Mouse (Mus musculus) G1E (cell line): Measurements from ENCODE around the gene Rps15. TPM values are rescaled to one million over a fixed set of nuclear protein-coding genes. Genes with fewer than 3 reads are reported as not detected.

Source experiments
- ATAC-seq: 2 replicates; pipeline ENCODE4 v1.8.0; 2016; ENCODE audit warnings: mild to moderate bottlenecking; ENCODE audit not compliant: insufficient number of reproducible peaks, poor library complexity, low FRiP score, severe bottlenecking; ENCODE audit errors: extremely low read depth
- DNase-seq: peaks from one replicate; pipeline ENCODE4 v3.0.0; 2012; ENCODE audit warnings: low spot score
- H3K27me3 ChIP-seq: 2 replicates; pipeline ENCODE4 v1.6.1; 2012; ENCODE audit warnings: mild to moderate bottlenecking, low read length, inconsistent platforms; ENCODE audit not compliant: insufficient read depth
- H3K36me3 ChIP-seq: replicated peaks from 2 replicates; pipeline ENCODE3; 2012; ENCODE audit warnings: mild to moderate bottlenecking, inconsistent platforms
- H3K4me1 ChIP-seq: 2 replicates; pipeline ENCODE4 v1.6.1; 2012; ENCODE audit warnings: low read depth, low read length, inconsistent platforms, mixed read lengths; ENCODE audit not compliant: insufficient read depth
- H3K4me3 ChIP-seq: 2 replicates; pipeline ENCODE4 v1.5.1; 2012; ENCODE audit warnings: low read depth, mild to moderate bottlenecking, inconsistent platforms, low read length, moderate library complexity, mixed read lengths
- H3K9me3 ChIP-seq: replicated peaks from 2 replicates; pipeline ENCODE4 v1.6.1; 2012; ENCODE audit warnings: inconsistent platforms
- CTCF ChIP-seq: IDR thresholded peaks from 2 replicates; pipeline ENCODE4 v1.5.1; 2012; ENCODE audit warnings: low read depth, low read length, inconsistent platforms, mixed read lengths
- GATA1 ChIP-seq: IDR thresholded peaks from 2 replicates; pipeline ENCODE4 v1.6.1; 2012; ENCODE audit warnings: borderline replicate concordance, low read length, inconsistent platforms, mixed read lengths
- GATA2 ChIP-seq: IDR thresholded peaks from 2 replicates; pipeline ENCODE4 v1.6.1; 2012; ENCODE audit warnings: low read depth, low read length, inconsistent platforms, borderline replicate concordance
- POLR2AphosphoS5 ChIP-seq: IDR thresholded peaks from 2 replicates; pipeline ENCODE4 v1.6.1; 2012; ENCODE audit warnings: low read depth, low read length, inconsistent platforms; ENCODE audit not compliant: insufficient replicate concordance
- TAL1 ChIP-seq: conservative IDR thresholded peaks from 2 replicates; pipeline ENCODE4 v1.6.1; 2012; ENCODE audit warnings: low read depth, low read length, inconsistent platforms, mixed read lengths
- polyA plus RNA-seq: library from polyadenylated mRNA; stranded (reverse); fragments of >175 nt; gene quantifications from 2 replicates; pipeline ENCODE4 v1.2.3, GENCODE M21; 2012
- total RNA-seq, 2 experiments: library from RNA; stranded (forward) in 1 of 2; stranded (reverse) in 1 of 2; fragments of 200-1000 nt in 1 of 2; fragments of >200 nt in 1 of 2; fragmentation: Nextera tagmentation in 1 of 2; gene quantifications; 2 replicates each; pipeline ENCODE4 v1.2.3; 2014 to 2017

Rps15 gene
- total and polyA plus RNA-seq, 3 experiments: 3,110 to 11,583 (median 3,548) TPM

DNA sequence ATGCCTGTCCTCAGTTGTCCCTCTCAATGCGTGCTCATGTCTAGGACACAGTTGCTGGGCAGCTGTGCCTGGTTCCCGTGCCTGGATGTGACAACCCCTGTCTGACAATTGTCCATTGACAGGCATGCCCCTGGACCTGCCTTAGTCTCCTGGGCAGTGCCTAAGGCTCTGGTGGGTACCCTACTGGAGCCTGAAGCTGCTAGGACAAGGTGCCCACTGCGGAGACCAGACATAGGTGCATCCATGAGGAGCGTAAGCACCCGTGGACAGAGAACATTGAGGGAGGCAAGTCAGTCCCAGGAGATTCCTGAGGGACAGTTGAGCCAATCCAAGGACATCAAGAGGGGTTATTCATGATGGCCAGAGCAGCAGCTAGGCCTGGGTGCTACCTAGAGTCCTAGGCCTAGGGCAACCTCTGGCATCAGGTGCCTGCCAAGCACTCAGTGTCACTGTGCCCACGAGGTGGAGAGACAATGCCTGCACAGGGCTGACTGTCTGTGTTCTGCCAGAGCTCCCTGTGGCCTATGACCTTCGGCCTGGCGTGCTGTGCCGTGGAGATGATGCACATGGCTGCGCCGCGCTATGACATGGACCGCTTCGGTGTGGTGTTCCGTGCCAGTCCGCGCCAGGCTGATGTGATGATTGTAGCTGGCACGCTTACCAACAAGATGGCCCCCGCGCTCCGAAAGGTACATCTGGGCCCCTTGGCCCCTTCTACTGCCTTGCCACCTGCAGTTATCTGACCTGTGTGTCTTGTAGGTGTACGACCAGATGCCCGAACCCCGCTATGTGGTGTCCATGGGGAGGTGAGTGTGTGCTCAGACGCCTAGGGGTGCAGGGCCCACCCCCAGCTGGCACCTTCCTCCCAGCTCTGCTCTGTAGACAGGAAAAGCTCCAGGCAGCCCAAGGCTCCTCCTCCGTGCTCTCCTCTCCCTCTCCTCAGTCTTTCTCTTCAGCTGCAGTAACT is 37.6 kb upstream of the Rps15 start:
- 0 out of 2 replicates have a peak overlapping the region, but pooled peaks have one; percentile 20 for H3K4me3 ChIP-seq
- ATAC-seq (no peak), DNase-seq (no peak)
- peaks cover 81% of the 10 kb centered on the region for H3K4me1 ChIP-seq
- peak; percentile 0; the same call in 1 of the 2 replicates for TF ChIP-seq CTCF
- no peak for TF ChIP-seq GATA1
- no peak for TF ChIP-seq GATA2
- no peaks in the 10 kb centered on the region; the same call in 1 of the 2 replicates for H3K27me3 ChIP-seq
- H3K36me3 ChIP-seq: peaks cover 97% of the 10 kb centered on the region
- H3K9me3 ChIP-seq: no peaks in the 10 kb centered on the region

- no peak for DNase-seq
- Histone ChIP-seq H3K36me3 (peaks cover 92% of the 10 kb centered on the region), H3K4me1 (peaks cover 81% of the 10 kb centered on the region)
These were observed 36.2 kb upstream of the Rps15 start for GRCm38 (mm10) chr10:80255881-80256535.

DNA sequence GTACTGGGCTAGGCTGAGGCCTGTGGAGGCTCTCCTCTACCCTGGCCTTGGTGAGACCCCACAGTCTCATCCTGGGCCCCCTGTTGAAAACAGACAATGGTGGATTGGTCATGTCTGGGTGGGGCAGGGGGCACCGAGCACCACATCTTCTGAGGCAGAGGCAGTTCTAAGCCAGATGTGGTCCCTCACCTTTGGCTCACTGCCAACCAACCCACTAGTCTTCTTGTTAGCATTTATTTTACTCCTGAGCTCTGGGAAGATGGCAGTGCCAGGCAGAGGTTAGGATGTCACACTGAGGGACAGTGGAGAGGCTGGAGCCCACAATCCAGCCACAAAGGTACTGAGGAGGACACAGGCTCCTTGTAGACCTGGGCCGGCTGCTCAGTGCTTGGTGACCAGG is 34.3 kb upstream of the Rps15 start:
- peaks cover 77% of the 10 kb centered on the region for H3K36me3 ChIP-seq
- no peak overlapping the region for H3K4me3 ChIP-seq
- DNase-seq (no peak), ATAC-seq (no peak)
- no peaks in the 10 kb centered on the region; the same call in 1 of the 2 replicates for H3K27me3 ChIP-seq
- peaks cover 79% of the 10 kb centered on the region for H3K4me1 ChIP-seq
- no peaks in the 10 kb centered on the region for H3K9me3 ChIP-seq
- TF ChIP-seq CTCF (no peak), GATA2 (no peak), POLR2AphosphoS5 (no peak)

More at GRCm38 (mm10) chr10:80255881-80256535, 36.2 kb upstream of the Rps15 start:
- no peak for TF ChIP-seq CTCF
- TF ChIP-seq POLR2AphosphoS5: 0 out of 2 replicates have a peak, but pooled peaks have one; percentile 38
- ATAC-seq: no peak
- Histone ChIP-seq H3K9me3 (no peaks in the 10 kb centered on the region), H3K27me3 (no peaks in the 10 kb centered on the region; the same call in 1 of the 2 replicates), H3K4me3 (no peak overlapping the region)

DNA sequence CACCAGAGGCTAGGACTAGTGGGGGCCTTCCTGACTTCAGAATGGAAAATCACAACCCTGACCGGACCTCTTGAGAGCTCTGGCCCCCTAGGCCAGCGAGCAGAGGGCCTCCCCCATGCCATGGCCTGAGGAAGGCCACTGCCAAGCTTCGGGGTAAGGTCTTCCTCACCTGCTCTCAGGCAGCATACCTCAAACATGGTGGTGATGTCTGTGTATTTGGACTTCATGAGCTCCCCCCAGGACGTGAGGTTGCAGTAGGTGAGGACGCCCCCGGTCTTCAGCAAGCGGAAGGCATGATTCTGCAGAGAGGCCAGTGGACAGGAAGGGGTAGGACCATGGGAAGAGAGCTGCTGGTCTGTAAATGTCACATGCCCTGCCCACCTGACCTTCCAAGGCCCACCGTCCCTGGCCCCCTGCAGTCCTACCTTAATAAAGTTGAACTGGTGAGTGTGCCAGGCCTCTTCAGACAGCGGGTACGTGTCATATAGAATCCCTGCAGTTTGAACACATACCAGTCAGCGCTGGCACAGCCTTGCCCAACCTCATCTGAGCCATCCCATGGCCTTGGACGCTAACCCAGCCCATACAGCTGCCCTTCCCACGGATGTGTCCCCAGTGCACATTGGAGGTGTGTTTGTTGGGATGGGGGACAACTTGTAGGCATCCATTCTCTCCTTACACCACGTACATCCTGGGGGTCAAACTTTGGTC is 33.3 kb upstream of the Rps15 start:
- ATAC-seq (no peak), DNase-seq (no peak)
- Histone ChIP-seq H3K4me3 (no peak overlapping the region), H3K27me3 (no peaks in the 10 kb centered on the region; the same call in 1 of the 2 replicates), H3K9me3 (no peaks in the 10 kb centered on the region), H3K4me1 (peaks cover 81% of the 10 kb centered on the region), H3K36me3 (peaks cover 70% of the 10 kb centered on the region)
- TF ChIP-seq POLR2AphosphoS5 (no peak), CTCF (no peak), TAL1 (no peak), GATA2 (no peak), GATA1 (no peak)

DNA sequence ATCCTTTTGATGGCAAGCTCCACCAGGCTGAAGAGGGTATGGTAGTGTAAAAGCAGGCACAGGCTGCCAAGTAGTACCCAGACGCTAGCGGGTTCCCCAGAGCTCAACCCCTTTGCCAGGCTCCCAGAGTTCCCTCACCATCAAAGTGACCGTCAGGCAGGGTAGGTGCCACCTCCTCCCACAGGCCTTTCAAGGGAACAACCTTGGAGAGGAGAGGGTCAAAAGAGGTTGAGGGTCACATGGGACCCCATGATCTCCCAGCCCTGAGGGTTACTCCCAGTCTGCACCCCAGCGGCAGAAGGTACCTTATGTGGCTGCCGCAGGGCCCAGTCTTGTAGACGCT is 32.8 kb upstream of the Rps15 start:
- no peak overlapping the region for H3K4me3 ChIP-seq
- TF ChIP-seq POLR2AphosphoS5 (no peak), CTCF (no peak), TAL1 (no peak)
- no peaks in the 10 kb centered on the region for H3K9me3 ChIP-seq
- no peak for ATAC-seq
- no peaks in the 10 kb centered on the region; the same call in 1 of the 2 replicates for H3K27me3 ChIP-seq
- peaks cover 64% of the 10 kb centered on the region for H3K36me3 ChIP-seq
- DNase-seq: no peak
- peaks cover 84% of the 10 kb centered on the region for H3K4me1 ChIP-seq

DNA sequence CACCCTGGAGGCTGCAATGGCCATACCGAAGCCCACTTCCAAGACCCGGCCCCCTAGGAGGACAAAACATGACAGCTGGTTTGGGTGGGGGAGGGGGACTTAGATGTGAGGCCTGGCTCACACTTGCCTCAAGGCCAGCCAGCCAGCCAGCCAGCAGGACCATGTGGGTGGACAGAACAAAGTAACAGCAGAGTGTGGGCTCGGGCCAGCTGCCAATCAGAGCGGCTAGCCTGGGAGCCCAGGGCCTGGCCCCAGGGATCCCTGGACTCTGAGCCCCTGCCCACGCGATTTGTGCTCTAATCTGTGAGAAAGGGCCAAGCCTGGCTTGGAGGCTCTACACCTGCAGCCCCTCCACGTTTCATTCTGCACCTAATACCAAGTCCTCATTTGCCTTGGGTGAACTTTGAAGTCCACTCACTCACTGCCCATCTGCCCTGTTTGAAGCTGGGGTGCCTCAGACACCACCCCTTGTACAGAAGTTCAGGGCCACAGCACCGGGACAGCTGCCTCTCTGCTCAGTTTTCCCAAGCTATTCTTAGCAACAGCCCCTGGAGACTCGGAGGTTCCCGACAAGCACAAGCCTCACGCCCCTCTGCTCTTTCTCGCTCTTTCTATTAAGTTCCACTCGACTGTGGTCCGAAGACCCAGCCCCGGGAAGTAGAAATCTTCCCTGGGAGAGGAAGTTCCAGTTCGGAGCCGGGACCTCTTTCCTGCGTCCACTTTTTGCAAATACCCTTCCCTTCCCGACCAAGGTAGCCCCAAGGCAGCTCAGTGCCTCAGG is 32.2 kb upstream of the Rps15 start:
- ATAC-seq (no peak), DNase-seq (no peak)
- TF ChIP-seq TAL1 (no peak), GATA1 (no peak), POLR2AphosphoS5 (no peak), GATA2 (no peak), CTCF (no peak)
- Histone ChIP-seq H3K27me3 (no peaks in the 10 kb centered on the region), H3K9me3 (no peaks in the 10 kb centered on the region), H3K36me3 (peaks cover 58% of the 10 kb centered on the region), H3K4me1 (peaks cover 79% of the 10 kb centered on the region), H3K4me3 (peak overlapping the region; percentile 73; the same call in 1 of the 2 replicates)
